Mouse (Mus musculus): ENCODE measurements around the gene Grin2a. TPM values are rescaled to one million over a fixed set of nuclear protein-coding genes. Genes with fewer than 3 reads are reported as not detected.

Grin2a gene
- polyA plus RNA-seq, 1 experiment from 2014 or later = 1.0 TPM

DNA sequence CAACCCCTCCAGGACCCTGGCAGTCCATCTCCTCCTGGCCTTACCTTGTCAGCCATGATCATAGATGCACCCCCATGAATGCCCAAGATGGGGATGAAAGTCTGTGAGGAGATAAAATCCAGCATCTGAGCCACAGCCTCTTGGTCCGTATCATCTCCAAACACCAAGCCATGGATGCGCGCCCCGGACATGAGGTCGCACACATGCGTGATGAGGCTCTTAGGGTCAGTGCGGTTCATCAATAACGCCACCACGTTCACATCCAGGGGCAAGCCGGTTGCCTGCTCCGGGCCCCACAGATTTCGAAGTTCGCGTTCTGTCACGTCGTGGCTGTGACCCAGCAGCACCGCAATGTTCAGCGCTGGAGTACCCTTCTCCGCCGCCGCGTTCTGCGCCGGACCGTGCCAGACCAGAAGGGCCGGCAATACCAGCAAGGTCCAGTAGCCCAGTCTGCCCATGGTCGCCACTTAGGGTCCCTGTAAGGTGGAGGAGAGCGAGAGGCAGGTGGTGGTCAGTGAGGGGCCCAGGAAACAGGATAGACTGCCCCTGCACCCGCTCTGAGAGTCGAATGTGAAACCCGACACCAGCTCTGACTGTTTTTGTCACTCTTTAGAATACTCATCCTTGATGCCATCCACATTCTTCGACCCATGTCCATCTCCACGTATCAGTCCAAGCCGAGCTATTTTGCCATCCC lies 3.1 kb downstream of the Grin2a start:
- H3K4me3 ChIP-seq (ENCODE audit: low read depth, low read length) = peak overlapping the region; percentile 43; the same call in 1 of the 2 replicates
- peaks cover 61% of the 10 kb centered on the region for H3K27me3 ChIP-seq (replicated peaks; ENCODE audit: control insufficient read depth, insufficient read depth, low read length)
- DNase-seq (ENCODE audit: low spot score) = no peak
- H3K9me3 ChIP-seq (ENCODE audit: control insufficient read depth, low read length) = no peaks in the 10 kb centered on the region
- peak overlapping the region; percentile 76 for H3K4me2 ChIP-seq (ENCODE audit: low read depth, low read length)
- H3K9ac ChIP-seq (ENCODE audit: low read depth, low read length) = peak overlapping the region; percentile 25; the same call in 1 of the 2 replicates
- ATAC-seq (ENCODE audit: low read depth) = no peak
- peaks cover 12% of the 10 kb centered on the region; the same call in 1 of the 2 replicates for H3K4me1 ChIP-seq (ENCODE audit: control insufficient read depth, insufficient read depth, low read length)
- WGBS = 15% methylated on average over 31 of the region's 34 CpGs
- H3K27ac ChIP-seq (replicated peaks; ENCODE audit: low read depth, low read length) = no peak overlapping the region
- no peaks in the 10 kb centered on the region for H3K36me3 ChIP-seq (ENCODE audit: control insufficient read depth, insufficient read depth, low read length)

DNA sequence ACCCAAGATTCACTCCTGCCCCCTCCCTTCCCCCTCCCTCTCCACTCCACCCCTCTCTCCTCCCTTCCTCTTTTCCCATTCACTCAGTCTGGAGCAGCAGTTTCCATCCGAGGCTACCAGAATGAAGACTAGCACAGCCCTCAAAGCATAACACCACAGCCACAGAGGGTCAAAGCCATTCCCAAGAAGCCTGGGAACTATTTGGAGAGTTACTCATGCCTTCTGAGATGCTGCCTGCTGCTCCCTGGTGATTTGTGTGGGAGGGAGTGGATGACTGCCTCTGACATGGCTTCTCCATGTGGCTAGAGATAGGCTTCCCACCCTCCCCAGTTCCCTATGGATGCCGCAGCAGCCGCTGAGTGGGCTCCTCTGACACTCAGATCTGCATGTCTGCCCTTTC lies 10.3 kb downstream of the Grin2a start:
- no peak overlapping the region for H3K27ac ChIP-seq (replicated peaks; ENCODE audit: low read depth, low read length)
- DNase-seq (ENCODE audit: low spot score) = no peak
- WGBS = 70% methylated on average over 3 of the region's 3 CpGs
- no peak overlapping the region for H3K4me3 ChIP-seq (ENCODE audit: low read depth, low read length)
- no peak overlapping the region for H3K4me2 ChIP-seq (ENCODE audit: low read depth, low read length)
- no peak for ATAC-seq (ENCODE audit: low read depth)
- no peaks in the 10 kb centered on the region for H3K9me3 ChIP-seq (ENCODE audit: control insufficient read depth, low read length)
- no peak overlapping the region for H3K9ac ChIP-seq (ENCODE audit: low read depth, low read length)
- no peaks in the 10 kb centered on the region for H3K4me1 ChIP-seq (ENCODE audit: control insufficient read depth, insufficient read depth, low read length)
- H3K36me3 ChIP-seq (ENCODE audit: control insufficient read depth, insufficient read depth, low read length) = no peaks in the 10 kb centered on the region
- no peaks in the 10 kb centered on the region; the same call in 1 of the 2 replicates for H3K27me3 ChIP-seq (replicated peaks; ENCODE audit: control insufficient read depth, insufficient read depth, low read length)

- H3K4me2 ChIP-seq (ENCODE audit: low read depth, low read length) = no peak overlapping the region
- no peaks in the 10 kb centered on the region for H3K4me1 ChIP-seq (ENCODE audit: control insufficient read depth, insufficient read depth, low read length)
- no peaks in the 10 kb centered on the region for H3K27me3 ChIP-seq (replicated peaks; ENCODE audit: control insufficient read depth, insufficient read depth, low read length)
- DNase-seq (ENCODE audit: low spot score) (peak; percentile 22), ATAC-seq (ENCODE audit: low read depth) (peak; percentile 74; the same call in 1 of the 2 replicates)
- WGBS = 35% methylated on average over 2 of the region's 2 CpGs
- H3K4me3 ChIP-seq (ENCODE audit: low read depth, low read length) = no peak overlapping the region
- no peak overlapping the region for H3K9ac ChIP-seq (ENCODE audit: low read depth, low read length)
- H3K27ac ChIP-seq (replicated peaks; ENCODE audit: low read depth, low read length) = no peak overlapping the region
- no peaks in the 10 kb centered on the region for H3K9me3 ChIP-seq (ENCODE audit: control insufficient read depth, low read length)
- H3K36me3 ChIP-seq (ENCODE audit: control insufficient read depth, insufficient read depth, low read length) = no peaks in the 10 kb centered on the region
Measured at GRCm38 (mm10) chr16:9980641-9981040, 14.7 kb downstream of the Grin2a start.

- Histone ChIP-seq H3K27me3 (replicated peaks; ENCODE audit: control insufficient read depth, insufficient read depth, low read length) (no peaks in the 10 kb centered on the region), H3K4me1 (ENCODE audit: control insufficient read depth, insufficient read depth, low read length) (no peaks in the 10 kb centered on the region), H3K9me3 (ENCODE audit: control insufficient read depth, low read length) (no peaks in the 10 kb centered on the region), H3K4me2 (ENCODE audit: low read depth, low read length) (no peak overlapping the region), H3K4me3 (ENCODE audit: low read depth, low read length) (no peak overlapping the region), H3K36me3 (ENCODE audit: control insufficient read depth, insufficient read depth, low read length) (no peaks in the 10 kb centered on the region), H3K27ac (replicated peaks; ENCODE audit: low read depth, low read length) (no peak overlapping the region), H3K9ac (ENCODE audit: low read depth, low read length) (no peak overlapping the region)
- WGBS = 72% methylated on average over 2 of the region's 2 CpGs
- DNase-seq (ENCODE audit: low spot score) (no peak), ATAC-seq (ENCODE audit: low read depth) (no peak)
Measured at GRCm38 (mm10) chr16:9978173-9978572, 17.2 kb downstream of the Grin2a start.

DNA sequence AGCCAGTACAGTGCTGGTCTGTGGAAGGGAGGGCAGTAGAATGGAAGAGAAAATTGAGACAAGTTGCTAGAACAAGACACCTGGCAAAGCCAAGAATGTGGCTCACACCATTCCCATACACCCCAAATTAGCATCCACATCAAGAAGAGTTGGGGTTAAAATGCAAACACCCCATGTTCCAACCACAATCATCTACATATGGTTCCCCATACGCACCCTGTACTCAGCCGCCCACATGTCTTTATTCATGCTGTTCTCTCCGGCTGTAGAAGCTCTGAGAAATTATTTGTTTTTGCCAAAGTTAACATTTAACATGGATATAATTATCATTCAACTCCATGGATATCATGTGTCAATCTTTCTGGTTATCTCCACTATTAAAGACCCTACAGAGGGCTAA lies 22.7 kb downstream of the Grin2a start:
- H3K4me2 ChIP-seq (ENCODE audit: low read depth, low read length) = no peak overlapping the region
- 85% methylated on average over 3 of the region's 3 CpGs for WGBS
- no peak overlapping the region for H3K9ac ChIP-seq (ENCODE audit: low read depth, low read length)
- H3K4me1 ChIP-seq (ENCODE audit: control insufficient read depth, insufficient read depth, low read length) = no peaks in the 10 kb centered on the region
- no peaks in the 10 kb centered on the region for H3K27me3 ChIP-seq (replicated peaks; ENCODE audit: control insufficient read depth, insufficient read depth, low read length)
- H3K36me3 ChIP-seq (ENCODE audit: control insufficient read depth, insufficient read depth, low read length) = no peaks in the 10 kb centered on the region
- ATAC-seq (ENCODE audit: low read depth) (no peak), DNase-seq (ENCODE audit: low spot score) (no peak)
- H3K27ac ChIP-seq (replicated peaks; ENCODE audit: low read depth, low read length) = no peak overlapping the region
- no peak overlapping the region for H3K4me3 ChIP-seq (ENCODE audit: low read depth, low read length)
- H3K9me3 ChIP-seq (ENCODE audit: control insufficient read depth, low read length) = no peaks in the 10 kb centered on the region

- WGBS = 70% methylated on average over 6 of the region's 6 CpGs
Measured at GRCm38 (mm10) chr16:9964469-9964868, 30.9 kb downstream of the Grin2a start.

GRCm38 (mm10) chr16:9962482-9962881 lies 32.9 kb downstream of the Grin2a start:
- H3K4me1 ChIP-seq (ENCODE audit: control insufficient read depth, insufficient read depth, low read length) = no peaks in the 10 kb centered on the region
- no peak overlapping the region for H3K4me2 ChIP-seq (ENCODE audit: low read depth, low read length)
- no peak overlapping the region for H3K27ac ChIP-seq (replicated peaks; ENCODE audit: low read depth, low read length)
- no peaks in the 10 kb centered on the region for H3K27me3 ChIP-seq (replicated peaks; ENCODE audit: control insufficient read depth, insufficient read depth, low read length)
- H3K9ac ChIP-seq (ENCODE audit: low read depth, low read length) = no peak overlapping the region
- ATAC-seq (ENCODE audit: low read depth) = no peak
- 62% methylated on average over 1 of the region's 1 CpGs for WGBS
- H3K9me3 ChIP-seq (ENCODE audit: control insufficient read depth, low read length) = no peaks in the 10 kb centered on the region
- H3K4me3 ChIP-seq (ENCODE audit: low read depth, low read length) = no peak overlapping the region
- DNase-seq (ENCODE audit: low spot score) = no peak
- H3K36me3 ChIP-seq (ENCODE audit: control insufficient read depth, insufficient read depth, low read length) = no peaks in the 10 kb centered on the region

More at GRCm38 (mm10) chr16:9964469-9964868, 30.9 kb downstream of the Grin2a start:
- H3K9ac ChIP-seq (ENCODE audit: low read depth, low read length) = no peak overlapping the region
- H3K4me2 ChIP-seq (ENCODE audit: low read depth, low read length) = no peak overlapping the region
- H3K27me3 ChIP-seq (replicated peaks; ENCODE audit: control insufficient read depth, insufficient read depth, low read length) = no peaks in the 10 kb centered on the region
- no peak overlapping the region for H3K27ac ChIP-seq (replicated peaks; ENCODE audit: low read depth, low read length)
- DNase-seq (ENCODE audit: low spot score) (no peak), ATAC-seq (ENCODE audit: low read depth) (no peak)
- no peaks in the 10 kb centered on the region for H3K36me3 ChIP-seq (ENCODE audit: control insufficient read depth, insufficient read depth, low read length)
- H3K4me1 ChIP-seq (ENCODE audit: control insufficient read depth, insufficient read depth, low read length) = no peaks in the 10 kb centered on the region
- H3K4me3 ChIP-seq (ENCODE audit: low read depth, low read length) = no peak overlapping the region
- H3K9me3 ChIP-seq (ENCODE audit: control insufficient read depth, low read length) = no peaks in the 10 kb centered on the region

DNA sequence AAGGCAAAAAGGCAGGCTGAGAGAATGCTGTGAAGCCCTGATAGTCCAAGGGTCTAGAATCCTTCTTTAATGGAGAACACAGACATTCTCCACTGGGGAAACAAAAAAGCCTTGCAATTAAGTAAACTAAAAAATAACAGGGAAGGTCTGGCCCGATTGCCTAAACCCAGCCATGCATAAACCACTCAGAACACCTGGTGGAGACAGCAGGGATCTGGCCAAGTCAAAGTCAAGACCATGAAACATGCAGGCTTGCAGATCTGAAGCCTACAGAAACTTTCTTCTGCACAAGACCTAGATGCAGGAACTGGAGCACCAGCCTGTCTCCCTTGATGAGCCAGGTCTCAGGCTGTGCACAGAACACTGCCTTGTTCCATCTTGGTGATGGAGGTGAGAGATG lies 36.0 kb downstream of the Grin2a start:
- no peak overlapping the region for H3K4me3 ChIP-seq (ENCODE audit: low read depth, low read length)
- WGBS = 44% methylated on average over 1 of the region's 1 CpGs
- no peak for DNase-seq (ENCODE audit: low spot score)

DNA sequence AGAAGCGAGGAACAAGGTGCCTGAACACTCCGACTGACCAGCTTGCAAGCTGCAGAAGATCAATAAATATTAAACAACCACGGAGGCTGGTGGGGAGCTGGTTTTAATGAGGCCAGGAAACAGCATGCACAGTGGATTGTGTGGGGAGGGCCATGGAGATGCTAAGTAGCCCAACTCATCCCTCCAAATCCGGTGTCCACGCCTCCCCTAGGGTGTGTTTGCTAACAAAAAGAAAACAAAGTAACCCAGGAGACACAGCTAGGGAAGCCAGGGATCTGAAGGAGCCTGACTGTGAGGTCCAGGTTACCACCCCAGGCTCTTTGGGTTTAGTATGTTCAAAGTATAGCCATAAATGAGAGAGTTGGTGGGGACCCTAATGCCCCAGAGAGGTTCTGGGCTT lies 41.1 kb downstream of the Grin2a start:
- H3K4me1 ChIP-seq (ENCODE audit: control insufficient read depth, insufficient read depth, low read length) = no peaks in the 10 kb centered on the region
- no peak overlapping the region for H3K27ac ChIP-seq (replicated peaks; ENCODE audit: low read depth, low read length)
- no peaks in the 10 kb centered on the region for H3K9me3 ChIP-seq (ENCODE audit: control insufficient read depth, low read length)
- ATAC-seq (ENCODE audit: low read depth) (no peak), DNase-seq (ENCODE audit: low spot score) (no peak)
- H3K36me3 ChIP-seq (ENCODE audit: control insufficient read depth, insufficient read depth, low read length) = no peaks in the 10 kb centered on the region
- no peak overlapping the region for H3K9ac ChIP-seq (ENCODE audit: low read depth, low read length)
- H3K27me3 ChIP-seq (replicated peaks; ENCODE audit: control insufficient read depth, insufficient read depth, low read length) = no peaks in the 10 kb centered on the region
- no peak overlapping the region for H3K4me2 ChIP-seq (ENCODE audit: low read depth, low read length)
- H3K4me3 ChIP-seq (ENCODE audit: low read depth, low read length) = no peak overlapping the region
- WGBS = 36% methylated on average over 5 of the region's 5 CpGs

More for the DNA sequence above, 36.0 kb downstream of the Grin2a start:
- no peaks in the 10 kb centered on the region for H3K4me1 ChIP-seq (ENCODE audit: control insufficient read depth, insufficient read depth, low read length)
- no peak for ATAC-seq (ENCODE audit: low read depth)
- H3K4me2 ChIP-seq (ENCODE audit: low read depth, low read length) = no peak overlapping the region
- H3K36me3 ChIP-seq (ENCODE audit: control insufficient read depth, insufficient read depth, low read length) = no peaks in the 10 kb centered on the region
- H3K9ac ChIP-seq (ENCODE audit: low read depth, low read length) = no peak overlapping the region
- no peak overlapping the region for H3K27ac ChIP-seq (replicated peaks; ENCODE audit: low read depth, low read length)
- H3K9me3 ChIP-seq (ENCODE audit: control insufficient read depth, low read length) = no peaks in the 10 kb centered on the region
- H3K27me3 ChIP-seq (replicated peaks; ENCODE audit: control insufficient read depth, insufficient read depth, low read length) = no peaks in the 10 kb centered on the region

Measured in embryonic facial prominence, embryonic 14.5 days (tissue).